Mouse (Mus musculus) lung, adult 2 months (tissue): ENCODE measurements around the gene Stxbp3.

Source experiments
- CTCF ChIP-seq: fragments of 200-500 bp; IDR thresholded peaks from 2 replicates; pipeline ENCODE4 v1.5.1; 2011; ENCODE audit warnings: mild to moderate bottlenecking, low read length, control low read depth; ENCODE audit not compliant: insufficient read depth
- POLR2A ChIP-seq: fragments of 200-500 bp; IDR thresholded peaks from 2 replicates; pipeline ENCODE4 v1.6.1; 2011; ENCODE audit warnings: low read depth, mild to moderate bottlenecking, control low read depth, low read length, borderline replicate concordance; ENCODE audit errors: extremely low read depth

DNA sequence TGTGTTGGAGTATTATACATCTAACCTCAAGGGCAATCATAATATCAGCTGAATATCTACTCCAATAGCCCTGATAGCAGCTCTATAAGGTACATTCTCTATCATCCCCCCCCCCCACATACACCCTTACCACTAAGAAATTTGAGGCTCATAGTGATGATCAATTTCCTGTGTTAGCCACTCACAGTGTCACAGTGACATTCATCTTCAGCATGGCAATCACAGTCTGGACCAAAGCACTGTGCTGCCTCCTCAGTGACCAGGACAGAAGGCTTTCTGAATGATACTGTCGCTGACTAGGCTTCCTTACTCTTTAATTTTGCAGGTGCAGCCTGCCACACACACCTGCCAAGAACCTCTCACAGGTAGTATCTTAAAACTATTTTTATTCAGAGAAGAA is 84.2 kb downstream of the Stxbp3 start:
- TF ChIP-seq POLR2A (no peak), CTCF (no peak)
